Mouse (Mus musculus) heart, adult 2 months (tissue): Measurements from ENCODE around the gene Bptf. TPM values are rescaled to one million over a fixed set of nuclear protein-coding genes. Genes with fewer than 3 reads are reported as not detected.
"Not testable (repeated sequence)": the region's sequence is repeated elsewhere in the genome, so short reads cannot be mapped to it uniquely, and the experiment has no call there.

ENCODE experiments used
- DNase-seq, 2 experiments: peaks; one replicate each; pipeline ENCODE4 v3.0.0; 2021
- H3K27ac ChIP-seq: fragments of 200-600 bp; 2 replicates; pipeline ENCODE4 v1.8.1; 2022
- H3K27me3 ChIP-seq: fragments of 200-500 bp; 2 replicates; pipeline ENCODE4 v1.6.1; 2012; ENCODE audit warnings: mild to moderate bottlenecking, low read length, inconsistent platforms, mixed read lengths; ENCODE audit not compliant: control insufficient read depth, insufficient read depth
- H3K36me3 ChIP-seq: fragments of 200-500 bp; 2 replicates; pipeline ENCODE4 v1.6.1; 2012; ENCODE audit warnings: low read length, inconsistent platforms; ENCODE audit not compliant: control insufficient read depth, insufficient read depth
- H3K4me1 ChIP-seq: fragments of 200-500 bp; 2 replicates; pipeline ENCODE4 v1.6.1; 2011; ENCODE audit warnings: low read length; ENCODE audit not compliant: control insufficient read depth, insufficient read depth
- H3K4me3 ChIP-seq: fragments of 200-600 bp; 2 replicates; pipeline ENCODE4 v1.8.1; 2022
- H3K79me2 ChIP-seq: fragments of 200-500 bp; replicated peaks from 2 replicates; pipeline ENCODE4 v1.6.1; 2012; ENCODE audit warnings: mild to moderate bottlenecking, inconsistent platforms, low read length, moderate library complexity, mixed read lengths; ENCODE audit not compliant: control insufficient read depth, insufficient read depth
- H3K9ac ChIP-seq: fragments of 200-500 bp; 2 replicates; pipeline ENCODE4 v1.6.1; 2012; ENCODE audit warnings: low read depth, mild to moderate bottlenecking, control low read depth, inconsistent platforms, low read length, mixed read lengths
- CTCF ChIP-seq: fragments of 200-600 bp; IDR thresholded peaks from 2 replicates; pipeline ENCODE4 v1.8.1; 2022; ENCODE audit warnings: antibody characterized with exemption, mild to moderate bottlenecking, moderate library complexity
- EP300 ChIP-seq: fragments of 200-500 bp; IDR thresholded peaks from 2 replicates; pipeline ENCODE4 v1.6.1; 2011; ENCODE audit warnings: low read depth, low read length, control low read depth; ENCODE audit not compliant: insufficient read depth
- POLR2A ChIP-seq: fragments of 200-500 bp; IDR thresholded peaks from 2 replicates; pipeline ENCODE4 v1.6.1; 2011; ENCODE audit warnings: mild to moderate bottlenecking, low read depth, low read length, control low read depth; ENCODE audit not compliant: insufficient read depth
- WGBS: fragments of 180-500 bp; shearing (Covaris S2); methylation state at CpG from one replicate; pipeline ENCODE4 v1.1.7; 2018; 5-methylcytosine and 5-hydroxymethylcytosine counted together
- intact Hi-C: fragments of 180-260 bp; cut with DNase I; formaldehyde crosslinking; loops from one replicate; pipeline ENCODE4 v1.15.1; 2025
- polyA plus RNA-seq: library from polyadenylated mRNA; depleted of rRNA; stranded (reverse); fragments of >200 nt; gene quantifications from 2 replicates; pipeline ENCODE4 v1.2.3, GENCODE M21; 2012
- total RNA-seq, 2 experiments: library from RNA; stranded (reverse); gene quantifications; 2 replicates each; pipeline ENCODE4 v1.2.3; 2021

Gene Bptf
- total and polyA plus RNA-seq, 3 experiments: 11.7 to 27.5 (median 25.6) TPM

GRCm38 (mm10) chr11:107060941-107061340 is 71.0 kb downstream of the Bptf start:
- Histone ChIP-seq H3K9ac (no peak overlapping the region), H3K79me2 (no peaks in the 10 kb centered on the region), H3K4me3 (no peak overlapping the region), H3K27ac (no peak overlapping the region), H3K36me3 (no peaks in the 10 kb centered on the region), H3K4me1 (no peaks in the 10 kb centered on the region), H3K27me3 (no peaks in the 10 kb centered on the region)
- no peak for DNase-seq
- TF ChIP-seq EP300 (no peak), POLR2A (no peak), CTCF (no peak)
- intact Hi-C loops: no loop called here
- WGBS: 85% methylated on average over 1 of the region's 1 CpGs

GRCm38 (mm10) chr11:107059634-107060033 is 72.3 kb downstream of the Bptf start:
- H3K9ac ChIP-seq, intact Hi-C loops: not testable (repeated sequence)

GRCm38 (mm10) chr11:107057391-107057790 is 74.5 kb downstream of the Bptf start:
- H3K36me3 ChIP-seq: no peaks in the 10 kb centered on the region
- TF ChIP-seq CTCF (peak; percentile 41), EP300 (no peak), POLR2A (no peak)
- intact Hi-C loops: no loop called here
- H3K9ac ChIP-seq: no peak overlapping the region
- no peak for DNase-seq
- WGBS: 90% methylated on average over 6 of the region's 6 CpGs
- H3K27me3 ChIP-seq: no peaks in the 10 kb centered on the region
- no peaks in the 10 kb centered on the region for H3K79me2 ChIP-seq
- H3K27ac ChIP-seq: no peak overlapping the region
- H3K4me3 ChIP-seq: no peak overlapping the region
- H3K4me1 ChIP-seq: no peaks in the 10 kb centered on the region

More at GRCm38 (mm10) chr11:107059634-107060033, 72.3 kb downstream of the Bptf start:
- 95% methylated on average over 3 of the region's 3 CpGs for WGBS
- not testable (repeated sequence) for H3K4me3 ChIP-seq, DNase-seq, H3K4me1 ChIP-seq, H3K79me2 ChIP-seq, H3K27ac ChIP-seq, H3K36me3 ChIP-seq, H3K27me3 ChIP-seq

- Histone ChIP-seq H3K27ac (no peak overlapping the region), H3K27me3 (no peaks in the 10 kb centered on the region), H3K4me3 (no peak overlapping the region), H3K36me3 (no peaks in the 10 kb centered on the region), H3K4me1 (no peaks in the 10 kb centered on the region), H3K9ac (no peak overlapping the region), H3K79me2 (no peaks in the 10 kb centered on the region)
- intact Hi-C loops: no loop called here
- no peak for DNase-seq
- TF ChIP-seq CTCF (no peak), EP300 (no peak), POLR2A (no peak)
- WGBS: 89% methylated on average over 6 of the region's 6 CpGs
Measured at GRCm38 (mm10) chr11:107054870-107055269, 77.1 kb downstream of the Bptf start.

- H3K27ac ChIP-seq: no peak overlapping the region
- H3K36me3 ChIP-seq: peaks cover 2% of the 10 kb centered on the region; the same call in 1 of the 2 replicates
- no peak for DNase-seq
- H3K79me2 ChIP-seq: no peaks in the 10 kb centered on the region
- no peak for TF ChIP-seq POLR2A
- no peak for TF ChIP-seq EP300
- no peak for TF ChIP-seq CTCF
- H3K27me3 ChIP-seq: no peaks in the 10 kb centered on the region
- no peak overlapping the region for H3K9ac ChIP-seq
- intact Hi-C loops: no loop called here
- 84% methylated on average over 15 of the region's 15 CpGs for WGBS
- no peak overlapping the region for H3K4me3 ChIP-seq
- H3K4me1 ChIP-seq: peaks cover 2% of the 10 kb centered on the region; the same call in 1 of the 2 replicates
Measured at GRCm38 (mm10) chr11:107046766-107047620, 84.9 kb downstream of the Bptf start.

- H3K27me3 ChIP-seq: no peaks in the 10 kb centered on the region
- no peaks in the 10 kb centered on the region for H3K79me2 ChIP-seq
- WGBS: 84% methylated on average over 4 of the region's 4 CpGs
- peaks cover 4% of the 10 kb centered on the region for H3K36me3 ChIP-seq
- intact Hi-C loops: loop anchor here (2.0 kb wide), 1 partner anchor 195 kb away; no protein-coding TSS in a partner anchor
- no peak for TF ChIP-seq POLR2A
- TF ChIP-seq CTCF: no peak
- no peak for TF ChIP-seq EP300
- no peak overlapping the region for H3K9ac ChIP-seq
- H3K27ac ChIP-seq: no peak overlapping the region
- H3K4me1 ChIP-seq: peaks cover 2% of the 10 kb centered on the region; the same call in 1 of the 2 replicates
- DNase-seq: no peak
- H3K4me3 ChIP-seq: no peak overlapping the region
Measured at GRCm38 (mm10) chr11:107045546-107045945, 86.4 kb downstream of the Bptf start.
